Mouse (Mus musculus) stomach, embryonic 16.5 days (tissue): ENCODE data around the gene Prss38. TPM values are rescaled to one million over a fixed set of nuclear protein-coding genes. Genes with fewer than 3 reads are reported as not detected.

Experiments
- ATAC-seq: fragments of 200-750 bp; cut with Nextera tagmentation; 2 replicates; pipeline ENCODE4 v1.8.0; 2017; ENCODE audit warnings: moderate number of reproducible peaks, moderate TSS enrichment; ENCODE audit not compliant: insufficient read depth, low FRiP score
- H3K27ac ChIP-seq: fragments of 300-500 bp; sonication (generic); 2 replicates; pipeline ENCODE4 v1.5.1; 2014; ENCODE audit warnings: low read length
- H3K27me3 ChIP-seq: fragments of 300-500 bp; sonication (generic); 2 replicates; pipeline ENCODE4 v1.6.1; 2014; ENCODE audit warnings: low read length, control low read depth, mixed read lengths; ENCODE audit not compliant: control insufficient read depth, insufficient read depth
- H3K36me3 ChIP-seq: fragments of 300-500 bp; sonication (generic); 2 replicates; pipeline ENCODE4 v1.6.1; 2014; ENCODE audit warnings: low read length; ENCODE audit not compliant: control insufficient read depth, insufficient read depth
- H3K4me1 ChIP-seq: fragments of 300-500 bp; sonication (generic); 2 replicates; pipeline ENCODE4 v1.6.1; 2014; ENCODE audit warnings: low read length, control low read depth, mixed read lengths; ENCODE audit not compliant: control insufficient read depth, insufficient read depth
- H3K4me2 ChIP-seq: fragments of 300-500 bp; sonication (generic); 2 replicates; pipeline ENCODE4 v1.6.1; 2014; ENCODE audit warnings: low read depth, low read length, mixed read lengths
- H3K4me3 ChIP-seq: fragments of 300-500 bp; sonication (generic); replicated peaks from 2 replicates; pipeline ENCODE4 v1.5.1; 2014; ENCODE audit warnings: mild to moderate bottlenecking, low read length
- H3K9ac ChIP-seq: fragments of 300-500 bp; sonication (generic); 2 replicates; pipeline ENCODE4 v1.6.1; 2014; ENCODE audit warnings: low read length
- H3K9me3 ChIP-seq: fragments of 300-500 bp; sonication (generic); replicated peaks from 2 replicates; pipeline ENCODE4 v1.6.1; 2016; ENCODE audit warnings: low read length, control low read depth; ENCODE audit not compliant: control insufficient read depth
- WGBS: fragments of 180-500 bp; shearing (Covaris S2); extraction: QIAGEN DNeasy Blood & Tissue Kit; methylation state at CpG from one replicate; pipeline ENCODE4 v1.1.7; 2014; 5-methylcytosine and 5-hydroxymethylcytosine counted together
- microRNA-seq: library from miRNA; unstranded; fragments of <30 nt; microRNA quantifications from one replicate; pipeline ENCODE4, GENCODE M21; 2016
- polyA plus RNA-seq: library from polyadenylated mRNA; unstranded; fragments of >200 nt; fragmentation: Nextera tagmentation; extraction: Ambion mirVana; gene quantifications from 2 replicates; pipeline ENCODE4 v1.2.1, GENCODE M21; 2015

The Prss38 gene
- polyA plus RNA-seq, 1 experiment from 2014 or later: not detected

DNA sequence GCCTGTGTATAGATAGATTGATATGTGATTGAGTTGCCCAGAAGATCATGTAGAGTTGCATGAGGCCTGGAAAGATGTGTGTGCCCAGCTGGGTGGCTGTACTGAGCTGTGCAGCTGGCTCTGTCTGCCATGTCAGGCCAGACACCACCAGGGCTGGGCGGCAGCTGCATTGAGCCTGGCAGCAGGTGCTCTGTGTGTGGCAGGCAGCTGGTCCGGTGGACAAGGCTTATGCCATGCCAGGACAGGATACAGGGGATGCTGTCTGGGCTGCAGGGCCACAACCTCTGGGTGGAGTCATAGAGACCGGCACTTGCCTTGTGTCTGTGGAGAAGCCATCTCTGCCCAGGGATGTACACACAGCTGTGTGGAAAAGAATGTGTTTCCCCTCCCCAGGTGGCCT is 52.5 kb downstream of the Prss38 start:
- H3K27me3 ChIP-seq: no peaks in the 10 kb centered on the region; the same call in 1 of the 2 replicates
- H3K9me3 ChIP-seq: no peaks in the 10 kb centered on the region
- no peak overlapping the region for H3K27ac ChIP-seq
- H3K4me1 ChIP-seq: 0 out of 2 replicates have a peak, but pooled peaks cover 8% of the 10 kb centered on the region
- no peak overlapping the region for H3K9ac ChIP-seq
- H3K4me3 ChIP-seq: no peak overlapping the region
- 65% methylated on average over 3 of the region's 3 CpGs for WGBS
- no peak for ATAC-seq
- no peaks in the 10 kb centered on the region for H3K36me3 ChIP-seq
- H3K4me2 ChIP-seq: no peak overlapping the region

Small RNA genes within 50 kb of the gene (microRNA-seq; reads per million reads assigned to microRNA genes)
- gene Gm24756: not detected

Other genes starting within 250 kb of the Prss38 start
- 0.69 and 1.7 TPM in 2 replicates for gene Obscn, start 239.3 kb downstream of the Prss38 start, polyA plus RNA-seq
- gene Iba57, start 211.9 kb downstream of the Prss38 start, polyA plus RNA-seq: 7.0 and 9.3 TPM in 2 replicates
- 0.62 and 0.64 TPM in 2 replicates for gene Gjc2, start 192.4 kb downstream of the Prss38 start, polyA plus RNA-seq
- 128 and 129 TPM in 2 replicates for gene Guk1, start 183.4 kb downstream of the Prss38 start, polyA plus RNA-seq
- 75.5 and 78.9 TPM in 2 replicates for gene Mrpl55, start 173.2 kb downstream of the Prss38 start, polyA plus RNA-seq
- gene 2310033P09Rik, start 167.3 kb downstream of the Prss38 start, polyA plus RNA-seq: 22.5 and 24.9 TPM in 2 replicates
- 717 and 769 TPM in 2 replicates for gene Arf1, start 147.4 kb downstream of the Prss38 start, polyA plus RNA-seq
- 0.23 and 0.62 TPM in 2 replicates for gene Wnt3a, start 84.9 kb downstream of the Prss38 start, polyA plus RNA-seq
- gene Wnt9a, start 68.7 kb downstream of the Prss38 start, polyA plus RNA-seq: 5.6 and 5.8 TPM in 2 replicates
- 9.0 and 9.3 TPM in 2 replicates for gene Jmjd4, start 74.4 kb upstream of the Prss38 start, polyA plus RNA-seq
- gene Snap47, start 75.5 kb upstream of the Prss38 start, polyA plus RNA-seq: 99.0 and 101 TPM in 2 replicates
- gene Zfp867, start 96.8 kb upstream of the Prss38 start, polyA plus RNA-seq: 6.7 and 6.8 TPM in 2 replicates
- gene Zkscan17, start 151.1 kb upstream of the Prss38 start, polyA plus RNA-seq: 16.4 and 18.2 TPM in 2 replicates
- 0.49 and 0.62 TPM in 2 replicates for gene Nlrp3, start 165.9 kb upstream of the Prss38 start, polyA plus RNA-seq
- not detected in 2 replicates for gene Olfr222, start 200.6 kb upstream of the Prss38 start, polyA plus RNA-seq
- gene Olfr223, start 217.6 kb upstream of the Prss38 start, polyA plus RNA-seq: not detected in 2 replicates